Mouse (Mus musculus) layer of hippocampus, adult 2 months (tissue): ENCODE results near the gene Sp110. TPM values are rescaled to one million over a fixed set of nuclear protein-coding genes. Genes with fewer than 3 reads are reported as not detected.
"Not testable (repeated sequence)": the region's sequence is repeated elsewhere in the genome, so short reads cannot be mapped to it uniquely, and the experiment has no call there.

Source experiments
- DNase-seq, 2 experiments: peaks; one replicate each; pipeline ENCODE4 v3.0.0; 2022; ENCODE audit warnings: low spot score in 2 of 2
- H3K27ac ChIP-seq: fragments of 200-600 bp; 2 replicates; pipeline ENCODE4 v1.8.1; 2022
- H3K4me3 ChIP-seq: fragments of 200-600 bp; 2 replicates; pipeline ENCODE4 v1.8.1; 2022; ENCODE audit warnings: mild to moderate bottlenecking
- long read RNA-seq, 2 experiments: library from polyadenylated mRNA; stranded (forward); transcript quantifications; one replicate each; pipeline ENCODE4 v2.0.0; 2021; ENCODE audit warnings: borderline mapping rate in 2 of 2
- total RNA-seq, 2 experiments: library from RNA; stranded (reverse); gene quantifications; 2 replicates each; pipeline ENCODE4 v1.2.3; 2021

Gene Sp110
- 1 to 10 TPM in 1 of 2 experiments, under 1 TPM in 1; 0.69 to 1.4 TPM for total RNA-seq
- long read RNA-seq, experiment 1, result 0 reads
- long read RNA-seq, experiment 2, partial matches to known transcripts, result 0 of 1 reads
- long read RNA-seq, experiment 2, other reads (novel, unspliced or antisense), result 0 of 1 reads

GRCm38 (mm10) chr1:85598271-85599012 lies at the start of gene Sp110:
Gene Sp110 (minus strand): TSS chr1:85598817.
- H3K4me3 ChIP-seq, H3K27ac ChIP-seq, DNase-seq: not testable (repeated sequence)

- DNase-seq, result not testable (repeated sequence)
These were observed 39.5 kb upstream of the Sp110 start for GRCm38 (mm10) chr1:85638144-85638543.

GRCm38 (mm10) chr1:85636936-85637335 lies 38.3 kb upstream of the Sp110 start:
- DNase-seq, H3K4me3 ChIP-seq, H3K27ac ChIP-seq: not testable (repeated sequence)

More at GRCm38 (mm10) chr1:85638144-85638543, 39.5 kb upstream of the Sp110 start:
- not testable (repeated sequence) for H3K27ac ChIP-seq, H3K4me3 ChIP-seq

- DNase-seq, H3K27ac ChIP-seq, H3K4me3 ChIP-seq: not testable (repeated sequence)
These were observed 20.1 kb upstream of the Sp110 start for GRCm38 (mm10) chr1:85618689-85619088.

GRCm38 (mm10) chr1:85617161-85617560 lies 18.5 kb upstream of the Sp110 start:
- not testable (repeated sequence) for H3K27ac ChIP-seq, DNase-seq, H3K4me3 ChIP-seq

GRCm38 (mm10) chr1:85615819-85616218 lies 17.2 kb upstream of the Sp110 start:
- H3K4me3 ChIP-seq, DNase-seq, H3K27ac ChIP-seq: not testable (repeated sequence)

- not testable (repeated sequence) for H3K27ac ChIP-seq, H3K4me3 ChIP-seq, DNase-seq
These were observed 16.5 kb upstream of the Sp110 start for GRCm38 (mm10) chr1:85615096-85615495.

GRCm38 (mm10) chr1:85610581-85610980 lies 12.0 kb upstream of the Sp110 start:
- not testable (repeated sequence) for DNase-seq, H3K27ac ChIP-seq, H3K4me3 ChIP-seq

GRCm38 (mm10) chr1:85608361-85608760 lies 9.7 kb upstream of the Sp110 start:
- not testable (repeated sequence) for DNase-seq, H3K4me3 ChIP-seq, H3K27ac ChIP-seq

- not testable (repeated sequence) for H3K4me3 ChIP-seq, H3K27ac ChIP-seq, DNase-seq
These were observed 5.7 kb upstream of the Sp110 start for GRCm38 (mm10) chr1:85604341-85604740.

- H3K27ac ChIP-seq, DNase-seq, H3K4me3 ChIP-seq: not testable (repeated sequence)
These were observed 2.2 kb upstream of the Sp110 start for GRCm38 (mm10) chr1:85600794-85601193.

- H3K27ac ChIP-seq, DNase-seq, H3K4me3 ChIP-seq: not testable (repeated sequence)
These were observed 1.5 kb upstream of the Sp110 start, which contains the start of gene Sp140 for GRCm38 (mm10) chr1:85600078-85600477. Gene Sp140 (plus strand): TSS chr1:85600378.

GRCm38 (mm10) chr1:85592526-85592925 lies 6.1 kb downstream of the Sp110 start:
- not testable (repeated sequence) for H3K4me3 ChIP-seq, DNase-seq, H3K27ac ChIP-seq

GRCm38 (mm10) chr1:85588697-85589096 lies 9.9 kb downstream of the Sp110 start:
- not testable (repeated sequence) for H3K4me3 ChIP-seq, DNase-seq, H3K27ac ChIP-seq
